Mouse (Mus musculus) ES-E14 (cell line): Measurements from ENCODE around the gene Best2.

Experiments
- HCFC1 ChIP-seq: IDR thresholded peaks from 2 replicates; pipeline ENCODE4 v1.6.1; 2012; ENCODE audit warnings: low read length, inconsistent platforms, borderline replicate concordance; ENCODE audit not compliant: insufficient read depth
- ZNF384 ChIP-seq: IDR thresholded peaks from 2 replicates; pipeline ENCODE4 v1.6.1; 2012; ENCODE audit warnings: low read depth, low read length, inconsistent platforms

- TF ChIP-seq ZNF384 (0 out of 2 replicates have a peak, but pooled peaks have one; percentile 10), HCFC1 (no peak)
Measured at GRCm38 (mm10) chr8:84987388-84987787, 26.9 kb downstream of the Best2 start.
